Mouse (Mus musculus) cerebellum, postnatal 4 days (tissue): Measurements from ENCODE around the gene Gm20388.

Source experiments
- DNase-seq, 2 experiments: peaks; one replicate each; pipeline ENCODE4 v3.0.0; 2022; ENCODE audit warnings: low spot score in 2 of 2, mixed read lengths in 1 of 2

Gene Gm20388

GRCm38 (mm10) chr8:122918438-122919107 is 3007.9 kb downstream of the Gm20388 start:
- DNase-seq = no peak

GRCm38 (mm10) chr8:122920890-122921289 is 3010.2 kb downstream of the Gm20388 start:
- no peak for DNase-seq

DNA sequence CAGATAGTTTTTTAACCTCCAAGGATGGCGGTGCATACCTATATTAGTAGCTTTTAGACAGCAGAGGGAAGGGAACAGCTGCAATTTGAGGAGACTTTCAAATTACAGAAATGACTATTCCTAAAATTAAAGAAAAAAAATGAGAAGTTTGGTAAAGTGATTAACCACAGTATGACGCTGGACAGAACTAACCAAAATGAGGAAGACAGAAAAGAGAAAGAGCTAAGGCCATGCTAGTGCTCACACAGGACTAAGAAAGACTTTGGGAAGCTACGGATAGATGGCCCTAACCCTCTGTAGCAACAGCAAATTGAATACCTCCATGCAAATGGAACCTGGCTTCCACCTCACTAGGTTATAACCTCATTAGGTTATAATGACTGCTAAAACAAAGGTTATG is 3012.3 kb downstream of the Gm20388 start:
- DNase-seq = no peak

DNA sequence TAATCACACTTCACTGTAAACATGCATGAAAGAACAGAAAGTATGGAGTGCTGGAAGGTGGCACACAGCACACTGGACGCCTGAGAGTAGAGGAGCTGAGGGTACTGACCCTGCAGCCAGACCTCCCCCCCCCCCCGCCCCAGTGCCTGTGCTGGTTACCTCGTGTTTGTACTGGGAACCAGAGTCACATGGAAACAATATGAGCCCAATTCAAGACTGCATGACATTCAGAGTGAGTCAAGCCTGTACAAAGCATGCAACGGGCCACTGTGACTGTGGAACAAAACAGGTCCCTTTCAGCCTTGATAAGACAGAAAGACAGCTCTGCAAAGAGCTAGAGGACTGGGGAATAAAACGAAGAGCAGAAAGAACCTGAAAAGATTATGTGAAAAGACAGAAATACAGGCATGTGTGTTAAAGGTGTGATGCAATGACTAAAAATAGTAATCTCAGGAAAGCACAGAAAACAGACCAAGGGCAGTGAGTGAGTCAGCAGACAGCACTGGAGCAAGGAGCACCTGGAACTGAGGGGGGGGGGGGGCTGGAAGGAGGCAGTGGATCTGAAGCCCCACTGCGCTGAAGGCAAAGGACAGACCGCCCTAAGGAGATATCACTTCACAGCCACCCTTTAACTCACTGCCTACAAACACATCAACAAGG is 3012.9 kb downstream of the Gm20388 start:
- no peak for DNase-seq

GRCm38 (mm10) chr8:122924091-122924490 is 3013.4 kb downstream of the Gm20388 start:
- no peak for DNase-seq

GRCm38 (mm10) chr8:122925939-122926722 is 3015.5 kb downstream of the Gm20388 start:
- DNase-seq = no peak

DNA sequence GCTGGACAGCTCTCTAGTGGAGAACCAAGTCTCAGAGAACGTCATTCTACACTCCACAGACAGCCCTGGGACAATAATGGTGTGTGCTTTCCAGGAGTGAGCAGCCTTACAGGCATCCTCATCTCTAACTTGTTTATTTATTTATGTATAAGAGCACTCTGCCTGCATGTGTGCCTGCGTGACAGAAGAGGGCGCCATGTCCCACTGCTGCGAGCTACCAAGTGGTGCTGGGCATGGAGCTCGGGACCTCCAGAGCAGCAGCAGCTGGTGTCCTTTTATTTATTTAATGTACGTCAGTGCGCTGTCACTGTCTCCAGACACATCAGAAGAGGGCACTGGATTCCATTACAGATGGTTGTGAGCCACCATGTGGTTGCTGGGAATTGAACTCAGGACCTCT is 3016.1 kb downstream of the Gm20388 start:
- no peak for DNase-seq

- DNase-seq = no peak
These were observed 3017.2 kb downstream of the Gm20388 start for GRCm38 (mm10) chr8:122927841-122928240.

DNA sequence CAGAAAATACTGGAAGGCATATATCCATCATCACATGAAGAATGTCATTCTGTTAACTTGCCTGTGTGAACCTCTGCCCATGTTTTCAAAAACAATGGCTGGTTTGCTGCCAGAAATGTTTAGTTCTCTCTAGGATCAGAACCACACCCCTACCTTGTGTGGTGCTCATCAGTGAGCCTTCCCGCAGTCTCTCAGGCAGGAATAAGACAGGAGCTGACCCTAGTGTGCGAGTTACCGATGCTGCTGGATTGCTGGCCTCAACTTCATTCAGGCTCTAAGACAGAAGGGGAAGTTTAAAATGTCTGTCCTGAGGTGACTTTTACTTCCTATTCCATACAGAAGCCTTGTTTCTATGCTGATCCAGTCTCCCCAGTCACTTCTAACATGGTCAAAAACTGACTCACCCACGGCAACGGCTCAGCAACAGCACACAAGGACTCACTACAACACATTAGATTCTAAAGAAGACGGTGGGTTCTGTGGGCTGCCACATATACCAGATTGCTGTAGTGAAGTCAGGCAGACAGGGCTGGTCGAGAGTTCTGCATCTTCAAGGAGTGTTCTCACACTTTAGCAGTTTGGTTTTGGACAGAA is 3018.1 kb downstream of the Gm20388 start:
- DNase-seq = no peak

GRCm38 (mm10) chr8:122931834-122932560 is 3021.4 kb downstream of the Gm20388 start:
- peak in 1 of 2 experiments; percentile 16 for DNase-seq

GRCm38 (mm10) chr8:122932561-122932959 is 3021.9 kb downstream of the Gm20388 start:
- no peak for DNase-seq

DNA sequence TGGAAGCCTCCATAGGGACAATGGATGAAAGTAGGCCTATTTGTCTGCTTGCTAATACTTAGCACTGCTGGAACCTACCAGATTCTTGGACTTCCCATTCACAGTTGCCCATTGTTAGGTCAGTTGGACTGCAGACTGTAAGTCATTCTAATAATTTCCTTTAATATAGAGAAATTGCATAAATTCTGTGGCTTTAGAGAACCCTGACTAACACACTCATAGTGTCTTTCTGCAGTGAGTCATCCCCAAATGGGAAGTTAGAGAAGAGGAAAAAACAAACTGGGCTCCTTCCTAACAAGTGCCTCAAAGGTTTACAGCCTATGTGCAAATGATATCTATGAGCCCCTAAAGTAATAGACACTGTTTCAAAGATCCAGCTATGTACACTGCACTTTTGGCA is 3023.3 kb downstream of the Gm20388 start:
- DNase-seq = no peak

DNA sequence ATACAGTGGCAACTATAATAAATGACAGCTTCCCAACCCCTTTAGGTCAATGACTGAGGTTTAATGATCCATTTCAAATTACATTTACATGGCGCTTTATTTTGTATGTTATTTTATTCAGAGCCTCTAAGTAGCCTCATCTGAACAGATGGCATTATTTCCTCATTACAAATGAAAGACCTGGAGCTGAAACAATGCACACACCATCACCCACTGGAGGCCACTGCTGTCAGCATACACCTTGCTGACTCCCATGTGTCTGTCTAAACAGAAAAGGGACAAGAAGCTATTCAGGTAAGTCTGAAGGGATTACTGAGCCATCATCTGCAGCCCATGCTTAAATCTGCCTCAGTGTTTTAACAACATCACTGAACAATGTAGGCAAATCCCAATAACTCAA is 3024.5 kb downstream of the Gm20388 start:
- DNase-seq = no peak

DNA sequence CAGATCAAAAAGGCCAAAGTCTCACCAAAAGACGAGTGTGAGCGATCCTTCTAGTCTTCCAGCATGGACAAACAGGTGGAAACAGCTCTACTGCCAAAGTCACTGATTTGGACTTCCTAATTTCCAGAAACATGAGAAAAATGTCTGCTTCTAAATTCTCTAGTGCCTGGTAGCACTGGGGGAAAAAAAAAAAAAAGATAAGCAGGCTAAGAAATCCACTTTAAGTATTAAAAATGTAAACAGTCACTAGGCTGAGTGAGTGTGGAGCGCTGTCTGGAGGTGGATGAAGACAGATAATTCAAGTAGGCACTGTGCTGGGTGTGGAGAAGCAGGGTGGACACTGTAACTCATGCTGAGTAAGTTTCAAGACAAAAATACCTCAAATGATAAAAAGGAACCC is 3025.3 kb downstream of the Gm20388 start:
- DNase-seq = no peak

- DNase-seq = no peak
These were observed 3027.0 kb downstream of the Gm20388 start for GRCm38 (mm10) chr8:122937545-122938053.

DNA sequence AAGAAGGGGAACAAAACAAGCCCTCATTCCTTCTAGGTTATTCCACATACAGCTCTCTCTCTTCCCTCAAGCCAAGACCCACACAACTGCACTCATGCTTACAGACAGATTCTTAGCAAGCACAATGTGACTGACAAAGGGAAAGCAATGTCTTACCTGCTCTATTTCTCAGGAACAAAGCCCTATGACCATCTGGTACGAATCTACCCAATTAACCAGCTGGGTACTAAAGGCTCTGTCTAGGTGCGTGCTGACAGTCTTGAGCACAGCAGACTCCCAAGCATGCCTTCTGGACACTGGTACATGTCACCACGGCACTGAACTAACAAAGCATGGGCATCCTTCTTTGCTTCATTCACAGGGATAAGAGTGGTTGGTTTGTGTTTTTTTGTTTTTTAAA is 3027.5 kb downstream of the Gm20388 start:
- no peak for DNase-seq

GRCm38 (mm10) chr8:122938591-122938990 is 3027.9 kb downstream of the Gm20388 start:
- DNase-seq = no peak

- no peak for DNase-seq
These were observed 3032.4 kb downstream of the Gm20388 start for GRCm38 (mm10) chr8:122942803-122943713.

GRCm38 (mm10) chr8:122945775-122946174 is 3035.1 kb downstream of the Gm20388 start:
- DNase-seq = no peak

DNA sequence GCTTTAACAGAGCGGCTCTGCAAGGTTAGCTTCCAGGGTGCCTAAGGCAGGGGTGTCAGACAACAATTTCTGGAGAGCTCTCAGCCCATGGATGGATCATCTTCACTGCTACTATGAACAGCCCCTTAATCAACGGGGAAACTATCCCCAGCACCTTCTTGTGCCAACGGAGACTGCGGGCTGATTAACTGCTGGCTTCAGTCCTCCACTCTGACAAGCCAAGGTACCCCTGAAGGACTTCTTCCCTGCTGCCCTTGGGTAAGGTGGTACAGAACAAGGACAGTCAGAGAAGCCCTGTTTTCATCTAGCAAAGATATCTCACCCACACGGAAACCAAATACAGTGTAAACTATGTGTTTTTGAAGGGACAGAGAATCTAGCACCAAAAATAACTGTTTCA is 3039.1 kb downstream of the Gm20388 start:
- no peak for DNase-seq
